Mouse (Mus musculus) kidney, embryonic 15.5 days (tissue): ENCODE data around the gene Rpl37. TPM values are rescaled to one million over a fixed set of nuclear protein-coding genes. Genes with fewer than 3 reads are reported as not detected.

ENCODE experiments used
- ATAC-seq: fragments of 200-750 bp; cut with Nextera tagmentation; replicated peaks from 2 replicates; pipeline ENCODE4 v1.8.0; 2017; ENCODE audit warnings: moderate TSS enrichment; ENCODE audit not compliant: low FRiP score
- H3K27ac ChIP-seq: fragments of 300-500 bp; sonication (generic); 2 replicates; pipeline ENCODE4 v1.5.1; 2015; ENCODE audit warnings: mild to moderate bottlenecking, inconsistent platforms
- H3K27me3 ChIP-seq: fragments of 300-500 bp; sonication (generic); 2 replicates; pipeline ENCODE4 v1.6.1; 2015; ENCODE audit warnings: inconsistent platforms
- H3K36me3 ChIP-seq: fragments of 300-500 bp; sonication (generic); 2 replicates; pipeline ENCODE4 v1.6.1; 2015; ENCODE audit warnings: inconsistent platforms
- H3K4me1 ChIP-seq: fragments of 300-500 bp; sonication (generic); 2 replicates; pipeline ENCODE4 v1.6.1; 2015; ENCODE audit warnings: inconsistent platforms
- H3K4me2 ChIP-seq: fragments of 300-500 bp; sonication (generic); 2 replicates; pipeline ENCODE4 v1.6.1; 2015; ENCODE audit warnings: moderate library complexity, mild to moderate bottlenecking, inconsistent platforms
- H3K4me3 ChIP-seq: fragments of 300-500 bp; sonication (generic); replicated peaks from 2 replicates; pipeline ENCODE4 v1.5.1; 2015; ENCODE audit warnings: mild to moderate bottlenecking, inconsistent platforms
- H3K9ac ChIP-seq: fragments of 300-500 bp; sonication (generic); 2 replicates; pipeline ENCODE4 v1.6.1; 2015; ENCODE audit warnings: mild to moderate bottlenecking, inconsistent platforms
- H3K9me3 ChIP-seq: fragments of 300-500 bp; sonication (generic); replicated peaks from 2 replicates; pipeline ENCODE4 v1.6.1; 2016; ENCODE audit warnings: inconsistent platforms
- WGBS: fragments of 180-500 bp; shearing (Covaris S2); methylation state at CpG from one replicate; pipeline ENCODE4 v1.1.7; 2015; ENCODE audit warnings: mixed read lengths; 5-methylcytosine and 5-hydroxymethylcytosine counted together
- polyA plus RNA-seq: library from polyadenylated mRNA; unstranded; fragments of >200 nt; fragmentation: Nextera tagmentation; extraction: Ambion mirVana; gene quantifications from 2 replicates; pipeline ENCODE4 v1.2.1, GENCODE M21; 2015

Rpl37 gene
- polyA plus RNA-seq, 1 experiment from 2014 or later: 602 TPM

DNA sequence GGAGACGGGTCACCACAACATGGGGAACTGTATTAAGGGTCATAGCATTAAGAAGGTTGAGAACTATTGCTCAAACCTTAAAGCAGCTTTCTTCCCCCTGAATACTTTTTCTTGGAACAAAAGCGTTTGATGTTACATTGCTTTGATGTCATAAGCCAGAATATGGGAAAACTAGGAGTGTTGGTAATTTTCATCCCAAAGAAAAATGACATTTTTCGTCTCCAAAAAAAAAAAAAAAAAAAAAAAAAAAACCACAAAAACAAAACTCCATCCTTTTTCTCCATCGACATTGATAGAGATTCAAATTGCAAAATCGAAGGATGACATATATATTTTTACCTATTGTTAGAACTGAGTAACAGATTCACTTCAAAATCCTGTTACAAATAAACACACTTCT lies 26.3 kb downstream of the Rpl37 start:
- Histone ChIP-seq H3K27me3 (no peaks in the 10 kb centered on the region), H3K27ac (no peak overlapping the region), H3K9me3 (no peaks in the 10 kb centered on the region), H3K36me3 (0 out of 2 replicates have a peak, but pooled peaks cover 3% of the 10 kb centered on the region), H3K4me3 (no peak overlapping the region), H3K4me1 (peaks cover 18% of the 10 kb centered on the region), H3K4me2 (no peak overlapping the region), H3K9ac (no peak overlapping the region)
- ATAC-seq: no peak
- WGBS: 67% methylated on average over 5 of the region's 5 CpGs

DNA sequence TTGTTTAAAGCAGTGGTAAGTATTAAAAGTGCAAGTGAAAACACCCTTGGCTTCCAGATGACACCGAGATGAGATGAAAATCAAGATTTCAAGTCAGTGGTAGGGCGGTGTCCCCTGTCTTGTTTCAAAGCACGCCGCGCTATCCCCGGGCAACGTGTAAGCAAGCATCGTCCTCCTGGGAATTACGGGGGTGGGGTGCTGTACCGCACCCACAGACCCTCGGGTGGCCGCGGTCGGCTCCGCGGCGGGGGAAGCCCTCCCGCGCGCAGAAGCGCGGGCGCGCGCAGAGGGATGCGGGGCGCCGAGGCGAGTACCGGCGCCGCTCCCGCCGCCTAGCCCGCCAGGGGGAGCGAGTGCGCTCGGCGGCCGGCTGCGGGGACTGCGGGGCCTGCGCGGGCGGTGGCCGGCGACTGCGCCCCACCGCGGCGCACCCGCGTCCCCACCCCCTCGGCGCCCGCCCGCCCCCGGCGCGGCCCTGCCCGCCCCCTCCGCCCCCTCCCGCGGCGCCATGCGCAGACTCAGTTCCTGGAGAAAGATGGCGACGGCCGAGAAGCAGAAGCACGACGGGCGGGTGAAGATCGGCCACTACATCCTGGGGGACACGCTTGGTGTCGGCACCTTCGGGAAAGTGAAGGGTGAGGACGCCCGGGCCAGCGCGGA lies 27.0 kb downstream of the Rpl37 start, which contains the start of gene Prkaa1:
Prkaa1 (plus strand) TSS at position 501 of the 660 bp plus-strand sequence.
- Histone ChIP-seq H3K9ac (peak within 1 kb of the TSS; percentile 91), H3K36me3 (0 out of 2 replicates have a peak, but pooled peaks cover 3% of the 10 kb centered on the region), H3K9me3 (no peaks in the 10 kb centered on the region), H3K27me3 (no peaks in the 10 kb centered on the region), H3K4me3 (peak within 1 kb of the TSS; percentile 91), H3K4me2 (peak within 1 kb of the TSS; percentile 73), H3K4me1 (peaks cover 20% of the 10 kb centered on the region), H3K27ac (peak within 1 kb of the TSS; percentile 97)
- peak; percentile 92 for ATAC-seq
- WGBS: 0% methylated on average over 63 of the region's 80 CpGs

DNA sequence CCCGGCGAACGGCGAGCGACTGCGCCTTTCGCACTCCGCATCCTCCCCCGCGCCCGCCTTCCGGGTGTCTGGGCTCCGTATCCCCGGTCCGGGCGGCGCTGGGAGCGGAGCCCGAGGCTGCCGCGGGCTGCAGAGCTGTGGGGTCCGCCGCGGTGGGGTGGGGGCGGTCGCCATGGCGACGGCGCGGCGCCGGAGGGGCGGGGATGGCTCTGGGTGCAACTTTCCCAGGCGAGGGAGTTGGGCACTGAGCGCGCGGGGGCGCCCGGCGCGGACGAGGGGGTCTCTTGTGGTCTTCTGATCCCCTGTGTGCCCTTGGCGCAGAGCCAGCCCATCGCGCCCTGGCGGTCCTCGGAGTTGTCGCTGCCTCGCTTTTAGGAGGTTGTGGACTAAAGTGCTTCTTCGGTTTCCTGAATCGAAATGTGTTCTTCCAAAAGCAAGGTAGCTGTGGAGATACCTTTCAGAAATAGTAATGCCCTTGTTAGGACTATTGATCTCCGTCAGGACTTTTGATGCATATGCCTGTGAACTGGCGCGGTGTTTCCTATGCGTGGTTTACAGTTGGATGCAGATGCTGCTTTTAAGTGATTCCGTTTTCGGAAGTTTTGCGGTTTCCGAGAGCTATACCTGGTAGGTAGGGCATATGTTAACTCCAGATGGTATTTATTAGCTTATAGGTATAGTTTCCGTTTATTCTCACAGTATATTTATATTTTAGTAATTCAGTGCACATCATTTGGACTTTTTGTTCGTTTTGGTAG lies 27.8 kb downstream of the Rpl37 start:
- H3K4me2 ChIP-seq: peak overlapping the region; percentile 73
- ATAC-seq: peak; percentile 90
- WGBS: under 1% methylated on average over 58 of the region's 61 CpGs

GRCm38 (mm10) chr15:5145196-5145945 lies 28.9 kb downstream of the Rpl37 start:
- H3K27me3 ChIP-seq: no peaks in the 10 kb centered on the region
- H3K27ac ChIP-seq: 0 out of 2 replicates have a peak overlapping the region, but pooled peaks have one; percentile 18
- H3K9me3 ChIP-seq: no peaks in the 10 kb centered on the region
- no peak overlapping the region; the same call in 1 of the 2 replicates for H3K9ac ChIP-seq
- 24% methylated on average over 9 of the region's 9 CpGs for WGBS
- peaks cover 28% of the 10 kb centered on the region for H3K4me1 ChIP-seq
- peak overlapping the region; percentile 73 for H3K4me2 ChIP-seq
- ATAC-seq: no peak
- H3K4me3 ChIP-seq: peak overlapping the region; percentile 91
- 0 out of 2 replicates have a peak, but pooled peaks cover 3% of the 10 kb centered on the region for H3K36me3 ChIP-seq

More for the DNA sequence above, 27.8 kb downstream of the Rpl37 start:
- Histone ChIP-seq H3K9ac (peak overlapping the region; percentile 91), H3K27me3 (no peaks in the 10 kb centered on the region), H3K27ac (peak overlapping the region; percentile 97), H3K9me3 (no peaks in the 10 kb centered on the region), H3K4me3 (peak overlapping the region; percentile 91), H3K4me1 (peaks cover 26% of the 10 kb centered on the region), H3K36me3 (0 out of 2 replicates have a peak, but pooled peaks cover 3% of the 10 kb centered on the region)

GRCm38 (mm10) chr15:5149187-5149586 lies 32.7 kb downstream of the Rpl37 start:
- Histone ChIP-seq H3K9me3 (no peaks in the 10 kb centered on the region), H3K27me3 (no peaks in the 10 kb centered on the region), H3K27ac (no peak overlapping the region), H3K4me2 (no peak overlapping the region), H3K36me3 (0 out of 2 replicates have a peak, but pooled peaks cover 3% of the 10 kb centered on the region), H3K4me3 (no peak overlapping the region), H3K4me1 (peaks cover 30% of the 10 kb centered on the region), H3K9ac (no peak overlapping the region)
- 46% methylated on average over 4 of the region's 4 CpGs for WGBS
- no peak for ATAC-seq

DNA sequence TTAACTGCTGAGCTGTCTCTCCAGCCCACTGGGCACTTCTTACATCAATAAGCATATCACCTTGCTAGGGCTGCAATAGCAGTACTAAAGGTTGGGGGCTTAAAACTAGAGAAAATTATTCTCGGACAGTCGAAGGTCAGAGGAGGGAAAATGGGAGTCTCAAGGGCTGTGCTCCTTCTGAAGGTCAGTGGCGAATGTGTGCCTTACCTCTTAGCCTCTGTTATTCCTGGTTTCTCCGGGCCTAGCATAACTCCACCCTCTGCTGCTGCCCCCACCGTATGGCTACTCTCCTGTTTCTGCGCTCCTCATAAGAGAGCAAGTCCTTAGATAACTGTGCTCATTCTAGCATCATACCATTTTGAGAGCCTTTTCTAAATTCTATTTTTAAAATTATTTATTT lies 35.7 kb downstream of the Rpl37 start:
- WGBS: 85% methylated on average over 6 of the region's 6 CpGs

GRCm38 (mm10) chr15:5154621-5155020 lies 38.2 kb downstream of the Rpl37 start:
- 72% methylated on average over 9 of the region's 9 CpGs for WGBS
- H3K27me3 ChIP-seq: no peaks in the 10 kb centered on the region
- no peak overlapping the region for H3K4me3 ChIP-seq
- 0 out of 2 replicates have a peak overlapping the region, but pooled peaks have one; percentile 22 for H3K27ac ChIP-seq
- no peaks in the 10 kb centered on the region for H3K36me3 ChIP-seq
- no peak for ATAC-seq
- H3K9ac ChIP-seq: no peak overlapping the region
- no peaks in the 10 kb centered on the region for H3K9me3 ChIP-seq
- H3K4me1 ChIP-seq: peaks cover 19% of the 10 kb centered on the region
- no peak overlapping the region for H3K4me2 ChIP-seq

More for the DNA sequence above, 35.7 kb downstream of the Rpl37 start:
- Histone ChIP-seq H3K4me3 (no peak overlapping the region), H3K4me2 (no peak overlapping the region), H3K4me1 (peaks cover 23% of the 10 kb centered on the region), H3K27ac (no peak overlapping the region), H3K27me3 (no peaks in the 10 kb centered on the region), H3K36me3 (no peaks in the 10 kb centered on the region), H3K9me3 (no peaks in the 10 kb centered on the region), H3K9ac (no peak overlapping the region)
- ATAC-seq: no peak

DNA sequence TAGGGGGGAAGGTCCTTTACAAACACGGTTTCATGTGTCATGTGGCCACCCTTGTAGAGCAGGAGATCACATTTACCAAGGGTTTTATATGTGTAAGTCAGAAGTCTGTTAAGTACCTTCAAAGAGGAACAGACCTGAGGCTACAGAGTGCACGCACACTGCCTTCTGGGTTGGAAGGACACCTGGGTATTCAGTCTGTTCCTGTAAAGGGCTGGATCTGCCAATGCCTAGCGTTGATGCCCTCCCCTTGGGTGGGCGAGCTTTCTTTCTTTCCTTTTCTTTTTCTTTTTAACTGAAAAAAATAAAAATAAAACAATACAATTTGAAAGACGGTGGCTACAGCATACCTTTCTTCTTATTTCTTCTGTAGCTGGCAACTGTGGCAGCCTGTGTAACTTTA lies 38.6 kb downstream of the Rpl37 start:
- WGBS: 60% methylated on average over 5 of the region's 5 CpGs
- H3K4me1 ChIP-seq: peaks cover 19% of the 10 kb centered on the region
- no peaks in the 10 kb centered on the region for H3K27me3 ChIP-seq
- H3K27ac ChIP-seq: 0 out of 2 replicates have a peak overlapping the region, but pooled peaks have one; percentile 22
- peaks cover 1% of the 10 kb centered on the region; the same call in 1 of the 2 replicates for H3K36me3 ChIP-seq
- no peak overlapping the region for H3K4me2 ChIP-seq
- no peak overlapping the region for H3K4me3 ChIP-seq
- ATAC-seq: 0 out of 2 replicates have a peak, but pooled peaks have one; percentile 43
- H3K9me3 ChIP-seq: no peaks in the 10 kb centered on the region
- H3K9ac ChIP-seq: no peak overlapping the region

GRCm38 (mm10) chr15:5156355-5156754 lies 39.9 kb downstream of the Rpl37 start:
- no peaks in the 10 kb centered on the region for H3K27me3 ChIP-seq

DNA sequence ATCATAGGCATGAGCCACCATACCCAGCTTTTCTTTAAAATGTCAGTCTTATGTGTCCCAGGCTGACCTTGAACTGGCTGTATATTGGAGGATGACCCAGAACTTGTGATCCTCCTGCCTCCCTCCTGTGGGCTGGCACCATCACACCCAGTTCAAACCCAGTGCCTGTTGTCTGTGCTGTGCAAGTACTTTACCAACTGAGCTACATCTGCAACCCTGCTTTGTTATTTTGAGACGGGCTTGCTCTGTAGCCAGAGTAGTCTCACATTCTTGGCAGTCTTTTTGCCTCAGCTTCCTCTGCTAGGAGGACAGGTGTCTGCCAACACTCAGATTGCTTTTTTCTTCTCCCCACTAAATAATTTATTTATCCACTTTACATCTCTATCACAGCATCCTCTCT lies 40.9 kb downstream of the Rpl37 start:
- Histone ChIP-seq H3K36me3 (peaks cover 15% of the 10 kb centered on the region), H3K9me3 (no peaks in the 10 kb centered on the region), H3K27me3 (no peaks in the 10 kb centered on the region), H3K4me1 (peaks cover 19% of the 10 kb centered on the region), H3K4me3 (no peak overlapping the region), H3K27ac (no peak overlapping the region), H3K4me2 (no peak overlapping the region), H3K9ac (no peak overlapping the region)
- 68% methylated on average over 1 of the region's 1 CpGs for WGBS
- ATAC-seq: no peak

More at GRCm38 (mm10) chr15:5156355-5156754, 39.9 kb downstream of the Rpl37 start:
- H3K4me1 ChIP-seq: peaks cover 19% of the 10 kb centered on the region
- H3K27ac ChIP-seq: no peak overlapping the region
- no peak for ATAC-seq
- no peak overlapping the region for H3K4me2 ChIP-seq
- H3K36me3 ChIP-seq: peaks cover 9% of the 10 kb centered on the region
- H3K9ac ChIP-seq: no peak overlapping the region
- no peak overlapping the region for H3K4me3 ChIP-seq
- no peaks in the 10 kb centered on the region for H3K9me3 ChIP-seq
- WGBS: 86% methylated on average over 4 of the region's 4 CpGs

- no peak overlapping the region for H3K4me2 ChIP-seq
- no peak overlapping the region for H3K4me3 ChIP-seq
- peaks cover 19% of the 10 kb centered on the region for H3K4me1 ChIP-seq
- no peak overlapping the region for H3K9ac ChIP-seq
- no peaks in the 10 kb centered on the region for H3K9me3 ChIP-seq
- WGBS: 64% methylated on average over 6 of the region's 6 CpGs
- ATAC-seq: 0 out of 2 replicates have a peak, but pooled peaks have one; percentile 54
- H3K27me3 ChIP-seq: no peaks in the 10 kb centered on the region
- no peak overlapping the region for H3K27ac ChIP-seq
- H3K36me3 ChIP-seq: peaks cover 27% of the 10 kb centered on the region
Observed at GRCm38 (mm10) chr15:5158827-5159226, 42.4 kb downstream of the Rpl37 start.
